Mouse (Mus musculus): ENCODE data around the gene Elovl5. TPM values are rescaled to one million over a fixed set of nuclear protein-coding genes. Genes with fewer than 3 reads are reported as not detected.

Gene Elovl5
- total and polyA plus RNA-seq, 2 experiments from 2014 or later, result 48.4 to 53.3 TPM

DNA sequence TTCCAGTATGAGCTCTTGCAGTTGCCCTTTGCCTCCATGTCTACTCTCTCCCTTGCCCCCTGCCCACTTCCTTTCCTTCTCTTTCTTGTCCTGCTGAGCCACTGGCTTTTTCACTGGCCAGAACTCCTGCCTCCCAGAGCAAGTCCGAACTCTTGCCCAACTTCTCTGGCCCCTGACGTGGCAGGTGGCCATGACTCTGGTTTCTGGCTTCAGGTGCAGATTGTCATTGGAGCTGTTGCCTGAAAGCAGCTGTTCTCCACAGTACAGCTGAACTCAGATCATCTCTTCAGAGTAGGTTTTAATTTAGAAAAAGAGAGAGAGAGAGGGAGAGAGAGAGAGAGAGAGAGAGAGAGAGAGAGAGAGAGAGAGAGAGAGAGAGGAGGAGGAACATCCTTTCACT, 86.1 kb downstream of the Elovl5 start:
- Histone ChIP-seq H3K4me2 (ENCODE audit: low read depth, low read length) (no peak overlapping the region), H3K4me1 (ENCODE audit: control insufficient read depth, insufficient read depth) (peaks cover 6% of the 10 kb centered on the region; the same call in 1 of the 2 replicates), H3K4me3 (ENCODE audit: low read depth, low read length) (no peak overlapping the region), H3K36me3 (replicated peaks; ENCODE audit: control insufficient read depth, insufficient read depth, low read length) (no peaks in the 10 kb centered on the region), H3K9ac (replicated peaks; ENCODE audit: low read depth, low read length) (no peak overlapping the region), H3K9me3 (replicated peaks; ENCODE audit: control insufficient read depth, low read length) (no peaks in the 10 kb centered on the region), H3K27me3 (ENCODE audit: control insufficient read depth, insufficient read depth, low read length) (no peaks in the 10 kb centered on the region), H3K27ac (ENCODE audit: low read depth) (no peak overlapping the region)
- no peak for DNase-seq (ENCODE audit: low spot score)
- TF ChIP-seq EP300 (IDR thresholded peaks at IDR 0.05; ENCODE audit: low read depth) (no peak), CTCF (IDR thresholded peaks at IDR 0.05; ENCODE audit: low read depth) (no peak)
- WGBS, result 71% methylated on average over 2 of the region's 2 CpGs
- no peak for ATAC-seq (ENCODE audit: insufficient read depth, low read depth)

- no peak for DNase-seq (ENCODE audit: low spot score)
- H3K4me3 ChIP-seq (ENCODE audit: low read depth, low read length), result no peak overlapping the region
- H3K4me1 ChIP-seq (ENCODE audit: control insufficient read depth, insufficient read depth), result peaks cover 6% of the 10 kb centered on the region; the same call in 1 of the 2 replicates
- ATAC-seq (ENCODE audit: insufficient read depth, low read depth), result no peak
- H3K4me2 ChIP-seq (ENCODE audit: low read depth, low read length), result no peak overlapping the region
- TF ChIP-seq CTCF (IDR thresholded peaks at IDR 0.05; ENCODE audit: low read depth) (peak; percentile 49), EP300 (IDR thresholded peaks at IDR 0.05; ENCODE audit: low read depth) (no peak)
- WGBS, result 62% methylated on average over 3 of the region's 3 CpGs
- H3K9ac ChIP-seq (replicated peaks; ENCODE audit: low read depth, low read length), result no peak overlapping the region
- H3K36me3 ChIP-seq (replicated peaks; ENCODE audit: control insufficient read depth, insufficient read depth, low read length), result no peaks in the 10 kb centered on the region
- no peak overlapping the region for H3K27ac ChIP-seq (ENCODE audit: low read depth)
- no peaks in the 10 kb centered on the region for H3K27me3 ChIP-seq (ENCODE audit: control insufficient read depth, insufficient read depth, low read length)
- H3K9me3 ChIP-seq (replicated peaks; ENCODE audit: control insufficient read depth, low read length), result no peaks in the 10 kb centered on the region
Observed at GRCm38 (mm10) chr9:78005481-78005880, 88.3 kb downstream of the Elovl5 start.

- Histone ChIP-seq H3K4me1 (ENCODE audit: control insufficient read depth, insufficient read depth) (peaks cover 6% of the 10 kb centered on the region; the same call in 1 of the 2 replicates), H3K27ac (ENCODE audit: low read depth) (peak overlapping the region; percentile 72), H3K9ac (replicated peaks; ENCODE audit: low read depth, low read length) (no peak overlapping the region), H3K36me3 (replicated peaks; ENCODE audit: control insufficient read depth, insufficient read depth, low read length) (no peaks in the 10 kb centered on the region), H3K9me3 (replicated peaks; ENCODE audit: control insufficient read depth, low read length) (no peaks in the 10 kb centered on the region), H3K4me3 (ENCODE audit: low read depth, low read length) (no peak overlapping the region), H3K27me3 (ENCODE audit: control insufficient read depth, insufficient read depth, low read length) (no peaks in the 10 kb centered on the region), H3K4me2 (ENCODE audit: low read depth, low read length) (peak overlapping the region; percentile 16; the same call in 1 of the 2 replicates)
- DNase-seq (ENCODE audit: low spot score) (peak; percentile 94), ATAC-seq (ENCODE audit: insufficient read depth, low read depth) (peak; percentile 87)
- 27% methylated on average over 19 of the region's 19 CpGs for WGBS
- TF ChIP-seq EP300 (IDR thresholded peaks at IDR 0.05; ENCODE audit: low read depth) (no peak), CTCF (IDR thresholded peaks at IDR 0.05; ENCODE audit: low read depth) (peak; percentile 99)
Observed at GRCm38 (mm10) chr9:78006209-78007001, 89.2 kb downstream of the Elovl5 start.

GRCm38 (mm10) chr9:78009382-78009781, 92.2 kb downstream of the Elovl5 start:
- 81% methylated on average over 7 of the region's 7 CpGs for WGBS
- TF ChIP-seq CTCF (IDR thresholded peaks at IDR 0.05; ENCODE audit: low read depth), result no peak
- no peak for DNase-seq (ENCODE audit: low spot score)

DNA sequence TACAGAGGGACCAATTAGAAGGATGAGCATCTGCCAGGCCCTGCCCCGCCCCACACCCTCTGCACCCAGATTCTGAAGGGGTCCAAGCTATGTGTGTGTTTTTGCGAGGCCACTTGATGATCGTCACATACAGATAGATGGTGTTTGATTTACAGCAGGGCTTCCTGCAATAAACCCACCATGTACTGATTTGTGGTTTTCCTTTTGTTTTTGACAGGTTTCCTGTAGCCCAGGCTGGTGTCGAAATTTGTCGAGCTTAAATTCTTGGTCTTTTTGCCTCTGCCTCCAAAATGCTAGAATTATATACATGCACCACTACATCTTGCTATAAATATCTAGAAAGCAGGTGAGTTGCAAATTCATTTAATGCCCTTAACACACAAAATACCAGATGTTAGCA, 93.0 kb downstream of the Elovl5 start:
- H3K4me3 ChIP-seq (ENCODE audit: low read depth, low read length), result no peak overlapping the region
- no peak overlapping the region for H3K27ac ChIP-seq (ENCODE audit: low read depth)
- ATAC-seq (ENCODE audit: insufficient read depth, low read depth), result no peak

More at GRCm38 (mm10) chr9:78009382-78009781, 92.2 kb downstream of the Elovl5 start:
- Histone ChIP-seq H3K4me1 (ENCODE audit: control insufficient read depth, insufficient read depth) (peaks cover 6% of the 10 kb centered on the region; the same call in 1 of the 2 replicates), H3K4me2 (ENCODE audit: low read depth, low read length) (no peak overlapping the region), H3K36me3 (replicated peaks; ENCODE audit: control insufficient read depth, insufficient read depth, low read length) (no peaks in the 10 kb centered on the region), H3K27me3 (ENCODE audit: control insufficient read depth, insufficient read depth, low read length) (no peaks in the 10 kb centered on the region), H3K9ac (replicated peaks; ENCODE audit: low read depth, low read length) (no peak overlapping the region), H3K9me3 (replicated peaks; ENCODE audit: control insufficient read depth, low read length) (no peaks in the 10 kb centered on the region), H3K4me3 (ENCODE audit: low read depth, low read length) (no peak overlapping the region), H3K27ac (ENCODE audit: low read depth) (no peak overlapping the region)
- no peak for ATAC-seq (ENCODE audit: insufficient read depth, low read depth)

More for the DNA sequence above, 93.0 kb downstream of the Elovl5 start:
- WGBS, result 82% methylated on average over 5 of the region's 5 CpGs
- Histone ChIP-seq H3K36me3 (replicated peaks; ENCODE audit: control insufficient read depth, insufficient read depth, low read length) (no peaks in the 10 kb centered on the region), H3K4me1 (ENCODE audit: control insufficient read depth, insufficient read depth) (peaks cover 6% of the 10 kb centered on the region; the same call in 1 of the 2 replicates), H3K9ac (replicated peaks; ENCODE audit: low read depth, low read length) (no peak overlapping the region), H3K4me2 (ENCODE audit: low read depth, low read length) (no peak overlapping the region), H3K27me3 (ENCODE audit: control insufficient read depth, insufficient read depth, low read length) (no peaks in the 10 kb centered on the region), H3K9me3 (replicated peaks; ENCODE audit: control insufficient read depth, low read length) (no peaks in the 10 kb centered on the region)
- TF ChIP-seq EP300 (IDR thresholded peaks at IDR 0.05; ENCODE audit: low read depth), result no peak
- no peak for TF ChIP-seq CTCF (IDR thresholded peaks at IDR 0.05; ENCODE audit: low read depth)
- DNase-seq (ENCODE audit: low spot score), result no peak
